Mouse (Mus musculus) MEL (cell line): Measurements from ENCODE around the gene Myd88. TPM values are rescaled to one million over a fixed set of nuclear protein-coding genes. Genes with fewer than 3 reads are reported as not detected.

ENCODE experiments used
- DNase-seq: peaks from one replicate; pipeline ENCODE4 v3.0.0; 2011; ENCODE audit warnings: low read depth, low spot score
- H3K27ac ChIP-seq: 2 replicates; pipeline ENCODE4 v1.5.1; 2012; ENCODE audit warnings: low read depth, mild to moderate bottlenecking, control low read depth, low read length, moderate library complexity; ENCODE audit not compliant: control insufficient read depth
- H3K27me3 ChIP-seq, 2 experiments: fragments of 150-350 bp in 1 of 2; sonication (generic) in 1 of 2; 2 replicates each; pipeline ENCODE4 v1.6.1; 2012; ENCODE audit warnings: low read length in 2 of 2, mild to moderate bottlenecking in 2 of 2, improper control_type of control experiment in 1 of 2, moderate library complexity in 1 of 2; ENCODE audit not compliant: insufficient read depth in 2 of 2, control insufficient read depth in 1 of 2
- H3K36me3 ChIP-seq, 2 experiments: 2 replicates each; pipeline ENCODE4 v1.6.1; 2012 to 2014; ENCODE audit warnings: low read length in 2 of 2, improper control_type of control experiment in 1 of 2, inconsistent platforms in 1 of 2, mild to moderate bottlenecking in 1 of 2; ENCODE audit not compliant: insufficient read depth in 2 of 2, control insufficient read depth in 1 of 2
- H3K4me1 ChIP-seq, 2 experiments: fragments of 150-350 bp in 1 of 2; sonication (generic) in 1 of 2; 2 replicates each; pipeline ENCODE4 v1.6.1; 2012; ENCODE audit warnings: low read length in 2 of 2, improper control_type of control experiment in 1 of 2, mild to moderate bottlenecking in 1 of 2; ENCODE audit not compliant: insufficient read depth in 2 of 2, control insufficient read depth in 1 of 2
- H3K4me3 ChIP-seq, 2 experiments: fragments of 150-350 bp in 1 of 2; sonication (generic) in 1 of 2; 2 replicates each; pipeline ENCODE4 v1.5.1; 2012; ENCODE audit warnings: low read depth in 2 of 2, low read length in 2 of 2, mild to moderate bottlenecking in 2 of 2, moderate library complexity in 2 of 2, control low read depth in 1 of 2, improper control_type of control experiment in 1 of 2; ENCODE audit not compliant: control insufficient read depth in 1 of 2, insufficient read depth in 1 of 2
- H3K79me2 ChIP-seq: 2 replicates; pipeline ENCODE4 v1.6.1; 2012; ENCODE audit warnings: mild to moderate bottlenecking, low read length, moderate library complexity; ENCODE audit not compliant: control insufficient read depth, poor library complexity, insufficient read depth
- H3K9ac ChIP-seq: 2 replicates; pipeline ENCODE4 v1.6.1; 2012; ENCODE audit warnings: low read depth, mild to moderate bottlenecking, control low read depth, low read length, moderate library complexity; ENCODE audit not compliant: control insufficient read depth, poor library complexity, severe bottlenecking
- H3K9me3 ChIP-seq: fragments of 150-350 bp; sonication (generic); replicated peaks from 2 replicates; pipeline ENCODE4 v1.6.1; 2012; ENCODE audit warnings: mild to moderate bottlenecking, low read length, improper control_type of control experiment, moderate library complexity; ENCODE audit not compliant: insufficient read depth
- ELF1 ChIP-seq: IDR thresholded peaks from 2 replicates; pipeline ENCODE4 v1.6.1; 2014; ENCODE audit warnings: low read depth, mild to moderate bottlenecking, inconsistent platforms, low read length, improper control_type of control experiment, moderate library complexity
- EP300 ChIP-seq, 2 experiments: IDR thresholded peaks; 2 replicates each; pipeline ENCODE4 v1.6.1; 2011; ENCODE audit warnings: improper control_type of control experiment in 2 of 2, low read length in 2 of 2, low read depth in 1 of 2, mild to moderate bottlenecking in 1 of 2
- GABPA ChIP-seq: IDR thresholded peaks from 2 replicates; pipeline ENCODE4 v1.6.1; 2012; ENCODE audit warnings: low read depth, mild to moderate bottlenecking, inconsistent platforms, low read length, improper control_type of control experiment, moderate library complexity
- GATA1 ChIP-seq: IDR thresholded peaks from 2 replicates; pipeline ENCODE4 v1.6.1; 2011; ENCODE audit warnings: low read depth, low read length, improper control_type of control experiment
- HCFC1 ChIP-seq: IDR thresholded peaks from 2 replicates; pipeline ENCODE4 v1.6.1; 2012; ENCODE audit warnings: low read depth, mild to moderate bottlenecking, inconsistent platforms, low read length, improper control_type of control experiment, moderate library complexity
- MAFK ChIP-seq: IDR thresholded peaks from 2 replicates; pipeline ENCODE4 v1.6.1; 2011; ENCODE audit warnings: low read depth, mild to moderate bottlenecking, low read length, improper control_type of control experiment, borderline replicate concordance
- MAX ChIP-seq: IDR thresholded peaks from 2 replicates; pipeline ENCODE4 v1.6.1; 2011; ENCODE audit warnings: low read length, improper control_type of control experiment
- MAZ ChIP-seq: IDR thresholded peaks from 2 replicates; pipeline ENCODE4 v1.6.1; 2012; ENCODE audit warnings: low read depth, mild to moderate bottlenecking, inconsistent platforms, low read length, improper control_type of control experiment
- MEF2A ChIP-seq: IDR thresholded peaks from 2 replicates; pipeline ENCODE4 v1.6.1; 2014; ENCODE audit warnings: low read depth, mild to moderate bottlenecking, inconsistent platforms, low read length, improper control_type of control experiment; ENCODE audit not compliant: poor library complexity, insufficient replicate concordance, severe bottlenecking; ENCODE audit errors: extremely low read depth
- MXI1 ChIP-seq: IDR thresholded peaks from 2 replicates; pipeline ENCODE4 v1.6.1; 2011; ENCODE audit warnings: mild to moderate bottlenecking, low read depth, low read length, improper control_type of control experiment
- MYB ChIP-seq: IDR thresholded peaks from 2 replicates; pipeline ENCODE4 v1.6.1; 2011; ENCODE audit warnings: mild to moderate bottlenecking, low read depth, low read length, improper control_type of control experiment
- POLR2AphosphoS2 ChIP-seq: IDR thresholded peaks from 2 replicates; pipeline ENCODE4 v1.6.1; 2011; ENCODE audit warnings: low read length, improper control_type of control experiment
- RAD21 ChIP-seq: IDR thresholded peaks from 2 replicates; pipeline ENCODE4 v1.6.1; 2011; ENCODE audit warnings: mild to moderate bottlenecking, low read depth, low read length, improper control_type of control experiment
- SIN3A ChIP-seq: IDR thresholded peaks from 2 replicates; pipeline ENCODE4 v1.6.1; 2012; ENCODE audit warnings: low read length, improper control_type of control experiment, inconsistent platforms
- SMC3 ChIP-seq: IDR thresholded peaks from 2 replicates; pipeline ENCODE4 v1.6.1; 2011; ENCODE audit warnings: low read depth, low read length, improper control_type of control experiment
- TAL1 ChIP-seq: IDR thresholded peaks from 2 replicates; pipeline ENCODE4 v1.6.1; 2012; ENCODE audit warnings: mild to moderate bottlenecking, inconsistent platforms, low read length, moderate library complexity, mixed read lengths
- USF2 ChIP-seq, 2 experiments: IDR thresholded peaks; 2 replicates each; pipeline ENCODE4 v1.6.1; 2011 to 2012; ENCODE audit warnings: improper control_type of control experiment in 2 of 2, low read length in 2 of 2, borderline replicate concordance in 1 of 2, inconsistent platforms in 1 of 2, low read depth in 1 of 2, mild to moderate bottlenecking in 1 of 2; ENCODE audit not compliant: insufficient read depth in 1 of 2
- ZC3H11A ChIP-seq: IDR thresholded peaks from 2 replicates; pipeline ENCODE4 v1.6.1; 2012; ENCODE audit warnings: low read depth, mild to moderate bottlenecking, inconsistent platforms, low read length, improper control_type of control experiment
- ZKSCAN1 ChIP-seq: IDR thresholded peaks from 2 replicates; pipeline ENCODE4 v1.6.1; 2012; ENCODE audit warnings: low read depth, mild to moderate bottlenecking, inconsistent platforms, low read length, improper control_type of control experiment, moderate library complexity
- ZMIZ1 ChIP-seq: IDR thresholded peaks from 2 replicates; pipeline ENCODE4 v1.6.1; 2012; ENCODE audit warnings: low read depth, mild to moderate bottlenecking, inconsistent platforms, low read length, improper control_type of control experiment, moderate library complexity
- polyA plus RNA-seq, 2 experiments: library from polyadenylated mRNA; stranded (reverse) in 1 of 2; unstranded in 1 of 2; fragments of >175 nt in 1 of 2; fragments of >200 nt in 1 of 2; gene quantifications; 2 replicates each; pipeline versions ENCODE4 v1.2.1 to v1.2.4; 2012; ENCODE audit warnings: low replicate concordance in 2 of 2, low read depth in 1 of 2; ENCODE audit not compliant: insufficient read length in 2 of 2, insufficient read depth in 1 of 2, missing spikeins in 1 of 2
- total RNA-seq: library from RNA; depleted of rRNA; stranded (reverse); fragments of 300-350 nt; gene quantifications from 2 replicates; pipeline ENCODE4 v1.2.3, GENCODE M21; 2012

Gene Myd88
- total and polyA plus RNA-seq, 3 experiments: 20.7 to 39.7 TPM; not detected in 1

GRCm38 (mm10) chr9:119320946-119321345 lies 20.3 kb downstream of the Myd88 start:
- Histone ChIP-seq H3K27ac (no peak overlapping the region), H3K36me3 (peaks cover 0 to 15% of the 10 kb centered on the region in 2 experiments; a peak in 2 of 4 replicates), H3K9me3 (no peaks in the 10 kb centered on the region), H3K27me3 (no peaks in the 10 kb centered on the region), H3K4me1 (peaks cover 4 to 9% of the 10 kb centered on the region in 2 experiments), H3K9ac (peak overlapping the region; percentile 95), H3K79me2 (peaks cover 53% of the 10 kb centered on the region), H3K4me3 (peak overlapping the region; percentile 66 to 84)
- no peak for DNase-seq
- TF ChIP-seq TAL1 (0 out of 2 replicates have a peak, but pooled peaks have one; percentile 33), MXI1 (no peak)

- H3K4me1 ChIP-seq: peaks cover 4 to 9% of the 10 kb centered on the region in 2 experiments
- H3K79me2 ChIP-seq: peaks cover 56% of the 10 kb centered on the region
- DNase-seq: no peak
- H3K9ac ChIP-seq: no peak overlapping the region
- H3K9me3 ChIP-seq: no peaks in the 10 kb centered on the region
- no peak overlapping the region for H3K27ac ChIP-seq
- no peaks in the 10 kb centered on the region for H3K27me3 ChIP-seq
- peaks cover 0 to 15% of the 10 kb centered on the region in 2 experiments; a peak in 2 of 4 replicates for H3K36me3 ChIP-seq
- H3K4me3 ChIP-seq: no peak overlapping the region
- TF ChIP-seq POLR2AphosphoS2 (no peak), MAX (no peak), SMC3 (no peak), MAZ (no peak), HCFC1 (no peak), SIN3A (no peak), GATA1 (no peak), MAFK (no peak), ELF1 (no peak), ZMIZ1 (no peak), MYB (no peak), ZC3H11A (no peak), MEF2A (no peak), USF2 (IDR thresholded peaks at IDR 0.05; ENCODE audit: borderline replicate concordance in 1 of 2, insufficient read depth in 1 of 2, low read depth in 1 of 2, low read length in 2 of 2) (no peak), MXI1 (no peak), RAD21 (no peak), GABPA (no peak), ZKSCAN1 (no peak), EP300 (IDR thresholded peaks at IDR 0.05; ENCODE audit: low read depth in 1 of 2, low read length in 2 of 2) (no peak), TAL1 (no peak)
Observed at GRCm38 (mm10) chr9:119320446-119320845, 20.8 kb downstream of the Myd88 start.
